Mouse (Mus musculus) mesoderm, embryonic 11.5 days (tissue): ENCODE data around the gene Camkv.

Experiments
- DNase-seq: peaks from one replicate; pipeline ENCODE4 v3.0.0-alpha.2; 2012; ENCODE audit warnings: low read depth, low spot score

Camkv gene

GRCm38 (mm10) chr9:107935374-107935773 lies at the start of gene Camkv:
Gene Camkv (plus strand): TSS chr9:107935674.
- no peak for DNase-seq

GRCm38 (mm10) chr9:107887804-107888266 lies 47.6 kb upstream of the Camkv start, which contains the start of gene Mon1a:
Gene Mon1a (plus strand): TSS chr9:107888151.
- peak; percentile 84 for DNase-seq

- DNase-seq = peak; percentile 50
Measured at GRCm38 (mm10) chr9:107888267-107888850, 47.1 kb upstream of the Camkv start.

GRCm38 (mm10) chr9:107890260-107890659 lies 45.2 kb upstream of the Camkv start:
- no peak for DNase-seq

- no peak for DNase-seq
Measured at GRCm38 (mm10) chr9:107891023-107891422, 44.5 kb upstream of the Camkv start.

GRCm38 (mm10) chr9:107898563-107898962 lies 36.9 kb upstream of the Camkv start:
- no peak for DNase-seq

GRCm38 (mm10) chr9:107899855-107900254 lies 35.6 kb upstream of the Camkv start:
- no peak for DNase-seq

GRCm38 (mm10) chr9:107900840-107901626 lies 34.4 kb upstream of the Camkv start:
- DNase-seq = peak; percentile 89

GRCm38 (mm10) chr9:107901627-107901914 lies 33.9 kb upstream of the Camkv start:
- DNase-seq = no peak

GRCm38 (mm10) chr9:107904726-107905125 lies 30.7 kb upstream of the Camkv start:
- DNase-seq = peak; percentile 90

- peak; percentile 70 for DNase-seq
Measured at GRCm38 (mm10) chr9:107906252-107906966, 29.1 kb upstream of the Camkv start, which contains the start of gene Mst1r. Gene Mst1r (plus strand): TSS chr9:107906873.

GRCm38 (mm10) chr9:107906967-107907800 lies 28.3 kb upstream of the Camkv start:
- no peak for DNase-seq

GRCm38 (mm10) chr9:107907801-107908120 lies 27.7 kb upstream of the Camkv start:
- DNase-seq = no peak

GRCm38 (mm10) chr9:107908410-107909158 lies 26.9 kb upstream of the Camkv start:
- DNase-seq = no peak

GRCm38 (mm10) chr9:107910025-107910769 lies 25.3 kb upstream of the Camkv start:
- no peak for DNase-seq

- no peak for DNase-seq
Measured at GRCm38 (mm10) chr9:107914764-107915420, 20.6 kb upstream of the Camkv start.

GRCm38 (mm10) chr9:107917895-107918608 lies 17.4 kb upstream of the Camkv start:
- peak; percentile 75 for DNase-seq

- no peak for DNase-seq
Measured at GRCm38 (mm10) chr9:107918884-107919283, 16.6 kb upstream of the Camkv start.

GRCm38 (mm10) chr9:107919441-107919840 lies 16.0 kb upstream of the Camkv start:
- no peak for DNase-seq
